ENCODE assay signal across 13 mouse cellular contexts in genomic region chr1:136102981-136103380, GRCm38 (mm10). TPM values are rescaled to one million over a fixed set of nuclear protein-coding genes. Genes with fewer than 3 reads are reported as not detected.
DNase-seq lines count a peak whose midpoint lies in the region; ATAC-seq and TF ChIP-seq lines count a peak whose summit lies in the region.
"Had no signal": no experiment of that assay in that cellular context is flagged by ENCODE, and none has a peak within 500 bp of the region (broad histone marks: within the 10 kb centered on the region; RNA-seq: fewer than 3 reads in every experiment).

No protein-coding gene starts in this region.

- no peaks in the 10 kb centered on the region for H3K36me3 ChIP-seq in G1E (replicated peaks)
- H3K36me3 ChIP-seq in MEL (ENCODE audit: control insufficient read depth in 1 of 2, insufficient read depth in 2 of 2, low read length in 2 of 2), result peaks cover 0 to 3% of the 10 kb centered on the region in 2 experiments; a peak in 2 of 4 replicates
- no peaks in the 10 kb centered on the region for H3K36me3 ChIP-seq in forebrain, embryonic 13.5 days (ENCODE audit: poor library complexity, severe bottlenecking)
- H3K36me3 ChIP-seq: heart, embryonic 13.5 days; limb, embryonic 12.5 days had no signal

- H3K79me2 ChIP-seq in MEL (ENCODE audit: control insufficient read depth, insufficient read depth, low read length, poor library complexity), result no peaks in the 10 kb centered on the region

- no peak overlapping the region for H3K27ac ChIP-seq in MEL (ENCODE audit: control insufficient read depth, low read depth, low read length)
- H3K27ac ChIP-seq in forebrain, embryonic 13.5 days, result peak overlapping the region; percentile 75
- H3K27ac ChIP-seq: heart, embryonic 13.5 days; limb, embryonic 12.5 days; stomach, postnatal 0 days had no signal

- H3K4me1 ChIP-seq in G1E (ENCODE audit: insufficient read depth, low read depth, low read length) (peaks cover 56% of the 10 kb centered on the region), MEL (ENCODE audit: control insufficient read depth in 1 of 2, insufficient read depth in 2 of 2, low read length in 2 of 2) (peaks cover 0 to 15% of the 10 kb centered on the region in 2 experiments; a peak in 2 of 4 replicates)
- peaks cover 34% of the 10 kb centered on the region for H3K4me1 ChIP-seq in forebrain, embryonic 13.5 days

- TF ChIP-seq CTCF in G1E (IDR thresholded peaks at IDR 0.05; ENCODE audit: low read depth, low read length) (no peak), MEL (IDR thresholded peaks at IDR 0.05 in 2 of 3, conservative IDR thresholded peaks at IDR 0.05 in 1 of 3; ENCODE audit: control insufficient read depth in 1 of 3, insufficient read depth in 1 of 3, low read depth in 2 of 3, low read length in 3 of 3, poor library complexity in 1 of 3, severe bottlenecking in 1 of 3) (no peak)

- TF ChIP-seq EP300 in MEL (IDR thresholded peaks at IDR 0.05; ENCODE audit: low read depth in 1 of 2, low read length in 2 of 2), result no peak

- no peak overlapping the region for H3K9ac ChIP-seq in MEL (ENCODE audit: control insufficient read depth, low read depth, low read length, poor library complexity, severe bottlenecking)
- no peak overlapping the region for H3K9ac ChIP-seq in forebrain, embryonic 13.5 days
- H3K9ac ChIP-seq: heart, embryonic 13.5 days; limb, embryonic 12.5 days had no signal

- 71% methylated on average over 2 of the region's 2 CpGs for WGBS in forebrain, embryonic 13.5 days

- H3K4me2 ChIP-seq in forebrain, embryonic 13.5 days, result peak overlapping the region; percentile 15
- H3K4me2 ChIP-seq: heart, embryonic 13.5 days; limb, embryonic 12.5 days had no signal

- DNase-seq in G1E (ENCODE audit: low spot score) (peak; percentile 59), MEL (ENCODE audit: low read depth, low spot score) (peak; percentile 39), liver (peak; percentile 67)
- DNase-seq in kidney, postnatal 4 days, result no peak
- DNase-seq in kidney, postnatal 25 days, result no peak

- peak; percentile 18; the same call in 1 of the 2 replicates for ATAC-seq in G1E (ENCODE audit: extremely low read depth, insufficient number of reproducible peaks, low FRiP score, poor library complexity, severe bottlenecking)
- peak; percentile 94 for ATAC-seq in forebrain, embryonic 13.5 days
- no peak for ATAC-seq in erythroid progenitor cell, adult 5-6 weeks (replicated peaks; ENCODE audit: low FRiP score, poor library complexity, severe bottlenecking)
- ATAC-seq: inflammation-experienced regulatory T-cells, adult 6 months had no signal

- H3K4me3 ChIP-seq in G1E (ENCODE audit: low read depth, low read length) (peak overlapping the region; percentile 8; the same call in 1 of the 2 replicates), MEL (ENCODE audit: control insufficient read depth in 1 of 2, insufficient read depth in 1 of 2, low read depth in 2 of 2, low read length in 2 of 2) (no peak overlapping the region)
- H3K4me3 ChIP-seq in forebrain, embryonic 13.5 days, result no peak overlapping the region
- H3K4me3 ChIP-seq: heart, embryonic 13.5 days; limb, embryonic 12.5 days had no signal

- no peak for TF ChIP-seq RAD21 in MEL (IDR thresholded peaks at IDR 0.05; ENCODE audit: low read depth, low read length)

- TF ChIP-seq POLR2A in MEL (IDR thresholded peaks at IDR 0.05; ENCODE audit: control insufficient read depth in 1 of 2, insufficient read depth in 1 of 2, low read depth in 1 of 2, low read length in 2 of 2, poor library complexity in 1 of 2), result no peak

- peaks cover 5% of the 10 kb centered on the region for H3K9me3 ChIP-seq in G1E (replicated peaks)
- H3K9me3 ChIP-seq in MEL (replicated peaks; ENCODE audit: insufficient read depth, low read length), result no peaks in the 10 kb centered on the region
- no peaks in the 10 kb centered on the region for H3K9me3 ChIP-seq in forebrain, embryonic 13.5 days (replicated peaks)
- H3K9me3 ChIP-seq: limb, embryonic 12.5 days had no signal

- H3K27me3 ChIP-seq in G1E (ENCODE audit: insufficient read depth, low read length) (peaks cover 18% of the 10 kb centered on the region), MEL (ENCODE audit: control insufficient read depth in 1 of 2, insufficient read depth in 2 of 2, low read length in 2 of 2) (0 out of 4 replicates have a peak, but pooled peaks cover 0 to 2% of the 10 kb centered on the region in 2 experiments)
- no peaks in the 10 kb centered on the region for H3K27me3 ChIP-seq in forebrain, embryonic 13.5 days
- H3K27me3 ChIP-seq: limb, embryonic 12.5 days had no signal

TF ChIP-seq in MEL, 35 proteins besides CTCF, POLR2A, EP300 and RAD21:
- TF ChIP-seq TAL1 (IDR thresholded peaks at IDR 0.05; ENCODE audit: low read length), result 0 out of 2 replicates have a peak, but pooled peaks have one; percentile 21
- TF ChIP-seq MXI1 (IDR thresholded peaks at IDR 0.05; ENCODE audit: low read depth, low read length), result no peak
- peak; percentile 28; the same call in 1 of the 2 replicates for TF ChIP-seq TCF12 (IDR thresholded peaks at IDR 0.05; ENCODE audit: low read depth, low read length)

RNA-seq across cellular contexts. Expression of gene Kif21b, which starts 28.2 kb away (rescaled TPM):
- total RNA-seq in G1E (2014; fragmentation: Nextera tagmentation), result 46.2 and 51.9 TPM in 2 replicates
- total RNA-seq in G1E (2017), result 11.3 and 13.2 TPM in 2 replicates
- polyA plus RNA-seq in G1E (2012), result 32.5 and 36.7 TPM in 2 replicates
- 4.0 and 7.6 TPM in 2 replicates for total RNA-seq in MEL (2012; rRNA removed)
- 10 to 100 TPM in 1 of 2 experiments, not detected in 1; 34.0 TPM for polyA plus RNA-seq in MEL (2012; ENCODE audit: insufficient read depth in 1 of 2, insufficient read length in 2 of 2, low read depth in 1 of 2, low replicate concordance in 2 of 2, missing spikeins in 1 of 2)
- polyA plus RNA-seq in forebrain, embryonic 13.5 days (2015; fragmentation: Nextera tagmentation; extraction: Ambion mirVana), result 43.4 and 45.5 TPM in 2 replicates
- 23.4 and 36.0 TPM in 2 replicates for total RNA-seq in erythroid progenitor cell, adult 5-6 weeks (2015; ENCODE audit: low replicate concordance)
- total RNA-seq in erythroid progenitor cell, adult 5-6 weeks (2017; ENCODE audit: low replicate concordance), result 4.4 and 5.0 TPM in 2 replicates

RNA-seq across cellular contexts. Expression of gene Cacna1s, which starts 50.4 kb away (rescaled TPM):
- total RNA-seq in G1E (2014; fragmentation: Nextera tagmentation) (not detected in 2 replicates), G1E (2017) (under 0.01 and 0.11 TPM in 2 replicates), MEL (2012; rRNA removed) (not detected in 2 replicates)
- polyA plus RNA-seq in G1E (2012) (not detected in 2 replicates), MEL (2012; ENCODE audit: insufficient read depth in 1 of 2, insufficient read length in 2 of 2, low read depth in 1 of 2, low replicate concordance in 2 of 2, missing spikeins in 1 of 2) (not detected)
- polyA plus RNA-seq in forebrain, embryonic 13.5 days (2015; fragmentation: Nextera tagmentation; extraction: Ambion mirVana), result 0.31 TPM in 1 of 2 replicates, not detected in the other
- not detected in 2 replicates for total RNA-seq in erythroid progenitor cell, adult 5-6 weeks (2015; ENCODE audit: low replicate concordance)
- not detected in 2 replicates for total RNA-seq in erythroid progenitor cell, adult 5-6 weeks (2017; ENCODE audit: low replicate concordance)
- total RNA-seq: neutrophil, adult 5-6 weeks had no signal
- polyA plus RNA-seq: stomach, postnatal 0 days had no signal

RNA-seq across cellular contexts. Expression of gene Ascl5, which starts 52.4 kb away (rescaled TPM):
- total RNA-seq in G1E (2014; fragmentation: Nextera tagmentation) (not detected in 2 replicates), G1E (2017) (not detected in 2 replicates), MEL (2012; rRNA removed) (not detected in 2 replicates)
- polyA plus RNA-seq in G1E (2012) (0.25 TPM in 1 of 2 replicates, not detected in the other), MEL (2012; ENCODE audit: insufficient read depth in 1 of 2, insufficient read length in 2 of 2, low read depth in 1 of 2, low replicate concordance in 2 of 2, missing spikeins in 1 of 2) (not detected)
- polyA plus RNA-seq in forebrain, embryonic 13.5 days (2015; fragmentation: Nextera tagmentation; extraction: Ambion mirVana), result not detected in 2 replicates
- not detected in 2 replicates for total RNA-seq in erythroid progenitor cell, adult 5-6 weeks (2015; ENCODE audit: low replicate concordance)
- total RNA-seq in erythroid progenitor cell, adult 5-6 weeks (2017; ENCODE audit: low replicate concordance), result not detected in 2 replicates
- total RNA-seq: neutrophil, adult 5-6 weeks had no signal
- polyA plus RNA-seq: heart, embryonic 13.5 days; inflammation-experienced regulatory T-cells, adult 6 months; large intestine, adult 2 months; limb, embryonic 12.5 days had no signal

Comparison
In these comparisons a context has a peak if more than half of its experiments do, and no peak if none do; other contexts are left out.
1. DNase-seq: peak in G1E (single experiment), MEL (single experiment) and liver (single experiment); none in kidney, postnatal 4 days (0 of 2) and kidney, postnatal 25 days (0 of 2).